Mouse (Mus musculus): ENCODE data around the gene Gna12.

Gna12 gene

GRCm38 (mm10) chr5:140710315-140710714, 119.9 kb downstream of the Gna12 start:
- no peak for DNase-seq (ENCODE audit: low spot score in 2 of 2)

All from urinary bladder, postnatal 36 days (tissue).